Mouse (Mus musculus): ENCODE data around the gene Vmn1r66.
"Not testable (repeated sequence)": the region's sequence is repeated elsewhere in the genome, so short reads cannot be mapped to it uniquely, and the experiment has no call there.

Vmn1r66 gene

GRCm38 (mm10) chr7:10277906-10278305, at the start of gene Vmn1r66:
Vmn1r66 (minus strand) TSS chr7:10278006.
- no peak for DNase-seq (ENCODE audit: extremely low spot score, low read depth, low spot score)

GRCm38 (mm10) chr7:10325462-10325861, 47.7 kb upstream of the Vmn1r66 start:
- not testable (repeated sequence) for DNase-seq (ENCODE audit: extremely low spot score, low read depth, low spot score)

GRCm38 (mm10) chr7:10252075-10252474, 25.7 kb downstream of the Vmn1r66 start:
- no peak for DNase-seq (ENCODE audit: extremely low spot score, low read depth, low spot score)

GRCm38 (mm10) chr7:10249146-10249545, 28.7 kb downstream of the Vmn1r66 start:
- no peak for DNase-seq (ENCODE audit: extremely low spot score, low read depth, low spot score)
